Mouse (Mus musculus) limb, embryonic 11.5 days (tissue): ENCODE measurements at regions not wholly inside any gene's neighbourhood (a gene's known extent, or its start where the extent isn't known, plus 50 kb on each side); places are given as distances from the start of the nearest gene placed in this dataset.
A peak's percentile ranks its signal among the peaks of the same experiment; 100 is the strongest.

Experiments
- ATAC-seq: fragments of 200-750 bp; cut with Nextera tagmentation; 2 replicates; pipeline ENCODE4 v1.8.0; 2017; ENCODE audit warnings: low read depth; ENCODE audit not compliant: insufficient number of reproducible peaks, low FRiP score, low TSS enrichment
- DNase-seq: peaks from one replicate; pipeline ENCODE4 v3.0.0-alpha.2; 2015; ENCODE audit warnings: low spot score
- H3K27ac ChIP-seq: fragments of 300-500 bp; sonication (generic); replicated peaks from 2 replicates; pipeline ENCODE4 v1.5.1; 2014; ENCODE audit warnings: low read depth, mild to moderate bottlenecking, low read length
- H3K27me3 ChIP-seq: fragments of 300-500 bp; sonication (generic); 2 replicates; pipeline ENCODE4 v1.6.1; 2014; ENCODE audit warnings: mild to moderate bottlenecking, low read length, mixed read lengths; ENCODE audit not compliant: control insufficient read depth, insufficient read depth
- H3K36me3 ChIP-seq: fragments of 300-500 bp; sonication (generic); 2 replicates; pipeline ENCODE4 v1.6.1; 2014; ENCODE audit warnings: mild to moderate bottlenecking, low read length, moderate library complexity, mixed read lengths; ENCODE audit not compliant: control insufficient read depth, insufficient read depth
- H3K4me1 ChIP-seq: fragments of 300-500 bp; sonication (generic); 2 replicates; pipeline ENCODE4 v1.6.1; 2014; ENCODE audit warnings: low read length, mixed read lengths; ENCODE audit not compliant: control insufficient read depth, insufficient read depth
- H3K4me2 ChIP-seq: fragments of 300-500 bp; sonication (generic); 2 replicates; pipeline ENCODE4 v1.6.1; 2014; ENCODE audit warnings: low read depth, mild to moderate bottlenecking, moderate library complexity; ENCODE audit not compliant: severe bottlenecking
- H3K4me3 ChIP-seq: fragments of 300-500 bp; sonication (generic); 2 replicates; pipeline ENCODE4 v1.5.1; 2014; ENCODE audit warnings: low read depth, low read length
- H3K9ac ChIP-seq: fragments of 300-500 bp; sonication (generic); 2 replicates; pipeline ENCODE4 v1.6.1; 2014; ENCODE audit warnings: mild to moderate bottlenecking, low read length
- H3K9me3 ChIP-seq: fragments of 300-500 bp; sonication (generic); 2 replicates; pipeline ENCODE4 v1.6.1; 2016; ENCODE audit warnings: low read length; ENCODE audit not compliant: control insufficient read depth
- WGBS: fragments of 180-500 bp; shearing (Covaris S2); extraction: QIAGEN DNeasy Blood & Tissue Kit; methylation state at CpG from one replicate; pipeline ENCODE4 v1.1.7; 2014; 5-methylcytosine and 5-hydroxymethylcytosine counted together

DNA sequence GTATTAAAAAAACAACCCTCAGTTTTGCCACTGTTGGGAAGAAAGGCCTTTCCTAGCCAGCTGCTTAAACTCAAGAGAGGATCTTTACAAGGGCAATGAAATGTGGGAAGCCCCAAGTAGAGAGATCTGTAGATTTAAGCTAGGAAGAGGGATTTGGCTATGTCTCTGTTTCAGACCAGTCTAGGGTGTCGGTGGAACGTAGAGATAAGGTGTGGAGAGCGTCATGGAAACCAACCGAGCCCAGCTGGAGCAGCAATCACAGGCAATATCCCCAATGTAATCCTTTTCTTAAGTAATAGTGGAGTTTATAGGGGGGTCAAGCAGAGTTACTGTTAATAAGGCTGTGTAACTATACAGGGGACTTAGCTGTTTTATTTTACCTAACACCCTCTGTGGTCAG lies 204.6 kb upstream of the Mme start:
- no peaks in the 10 kb centered on the region for H3K4me1 ChIP-seq
- no peak overlapping the region for H3K27ac ChIP-seq
- H3K4me2 ChIP-seq, result no peak overlapping the region
- no peak overlapping the region for H3K9ac ChIP-seq
- WGBS, result 55% methylated on average over 4 of the region's 4 CpGs
- H3K9me3 ChIP-seq, result no peaks in the 10 kb centered on the region
- H3K36me3 ChIP-seq, result no peaks in the 10 kb centered on the region
- H3K27me3 ChIP-seq, result no peaks in the 10 kb centered on the region
- no peak for DNase-seq
- no peak overlapping the region for H3K4me3 ChIP-seq
- no peak for ATAC-seq

DNA sequence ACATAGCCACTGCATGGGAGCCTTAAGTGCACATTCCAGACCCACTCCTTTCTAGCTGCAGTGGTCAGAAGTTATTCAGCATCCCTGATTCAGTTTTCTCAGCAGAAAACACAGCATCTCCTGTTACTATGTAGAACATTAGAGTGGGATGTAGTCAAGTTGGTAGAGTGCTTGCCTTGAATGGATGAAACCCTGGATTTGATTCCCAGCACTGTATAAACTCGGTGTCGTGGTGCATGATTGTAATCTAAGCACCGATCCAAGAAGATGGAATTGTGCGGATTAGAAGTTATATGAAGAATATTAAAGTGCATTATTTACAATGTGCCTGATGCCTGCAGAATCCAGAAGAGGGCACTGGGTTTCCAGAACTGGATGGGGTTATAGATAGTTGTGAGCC lies 170.6 kb upstream of the Mme start:
- Histone ChIP-seq H3K36me3 (no peaks in the 10 kb centered on the region), H3K27ac (no peak overlapping the region), H3K9ac (no peak overlapping the region), H3K9me3 (no peaks in the 10 kb centered on the region), H3K4me3 (no peak overlapping the region), H3K27me3 (no peaks in the 10 kb centered on the region), H3K4me2 (no peak overlapping the region), H3K4me1 (no peaks in the 10 kb centered on the region)
- no peak for ATAC-seq
- WGBS, result 94% methylated on average over 4 of the region's 4 CpGs
- no peak for DNase-seq

DNA sequence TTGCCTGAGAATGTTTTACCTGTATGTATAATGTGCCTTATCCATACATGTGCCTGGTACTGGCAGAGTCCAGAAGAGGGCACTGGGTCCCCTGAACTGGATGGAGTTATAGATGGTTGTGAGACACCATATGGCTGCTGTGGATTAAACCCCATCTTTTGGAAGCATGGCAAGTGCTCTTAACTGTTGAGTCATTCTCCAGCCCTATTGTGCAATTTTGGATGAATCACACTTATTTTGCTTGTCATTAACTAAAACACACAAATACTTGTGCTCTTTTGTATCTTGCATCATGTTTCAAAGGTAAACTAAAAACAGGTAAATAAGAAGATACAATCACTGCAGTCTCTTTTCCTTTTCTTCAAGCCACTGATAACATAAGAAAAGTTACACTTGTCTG lies 168.3 kb upstream of the Mme start:
- DNase-seq, result no peak
- no peaks in the 10 kb centered on the region for H3K9me3 ChIP-seq
- H3K4me2 ChIP-seq, result no peak overlapping the region
- no peaks in the 10 kb centered on the region for H3K4me1 ChIP-seq
- H3K36me3 ChIP-seq, result no peaks in the 10 kb centered on the region
- ATAC-seq, result no peak
- no peaks in the 10 kb centered on the region for H3K27me3 ChIP-seq
- H3K9ac ChIP-seq, result no peak overlapping the region
- no peak overlapping the region for H3K4me3 ChIP-seq
- H3K27ac ChIP-seq, result no peak overlapping the region

DNA sequence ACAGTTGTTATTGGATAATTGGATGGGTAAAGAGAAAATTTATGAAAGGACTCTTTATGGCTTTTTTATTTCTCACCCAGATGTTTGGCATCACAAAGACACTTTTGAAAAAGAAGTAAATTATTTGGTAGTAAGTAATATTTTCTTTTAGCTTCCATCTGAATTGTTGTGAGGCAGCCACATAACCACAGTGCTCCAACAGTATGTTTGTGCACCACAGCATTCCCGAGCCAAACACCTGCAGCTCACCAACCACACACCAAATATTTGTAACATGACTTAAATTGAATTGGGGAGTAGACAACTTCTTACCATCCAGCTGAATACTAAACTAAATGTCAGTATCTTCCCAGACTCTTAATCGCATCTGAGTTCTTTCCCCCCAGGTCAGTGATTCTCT lies 163.2 kb upstream of the Mme start:
- no peak overlapping the region for H3K4me2 ChIP-seq
- no peak overlapping the region for H3K9ac ChIP-seq
- no peaks in the 10 kb centered on the region for H3K36me3 ChIP-seq
- no peaks in the 10 kb centered on the region for H3K9me3 ChIP-seq
- H3K27me3 ChIP-seq, result no peaks in the 10 kb centered on the region
- ATAC-seq, result no peak
- H3K4me3 ChIP-seq, result no peak overlapping the region
- no peak for DNase-seq
- H3K4me1 ChIP-seq, result no peaks in the 10 kb centered on the region
- 89% methylated on average over 2 of the region's 2 CpGs for WGBS
- H3K27ac ChIP-seq, result no peak overlapping the region

DNA sequence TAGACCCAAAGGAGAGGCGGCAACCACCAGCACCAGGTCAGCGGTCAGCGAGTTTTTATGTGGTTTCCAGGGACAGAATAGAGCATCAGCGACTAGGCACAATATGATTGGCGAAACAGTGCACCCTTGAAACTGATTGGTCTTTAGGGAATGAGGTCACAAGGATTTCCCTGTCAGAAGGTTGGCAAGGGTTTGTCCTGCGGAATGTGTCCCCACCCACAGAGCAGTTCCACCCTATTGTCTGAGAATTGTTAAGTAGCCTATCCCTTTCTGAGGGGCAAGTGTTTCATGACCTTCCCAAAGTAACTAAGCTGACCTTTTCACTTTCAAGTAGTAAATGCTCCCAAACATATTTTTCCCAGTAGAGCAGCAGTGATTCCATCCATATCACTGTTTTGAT lies 159.2 kb upstream of the Mme start:
- DNase-seq (no peak), ATAC-seq (no peak)
- no peak overlapping the region for H3K9ac ChIP-seq
- H3K36me3 ChIP-seq, result no peaks in the 10 kb centered on the region
- WGBS, result 93% methylated on average over 6 of the region's 6 CpGs
- no peak overlapping the region for H3K4me3 ChIP-seq
- H3K27ac ChIP-seq, result no peak overlapping the region
- no peaks in the 10 kb centered on the region for H3K9me3 ChIP-seq
- no peak overlapping the region for H3K4me2 ChIP-seq
- peaks cover 3% of the 10 kb centered on the region; the same call in 1 of the 2 replicates for H3K4me1 ChIP-seq
- no peaks in the 10 kb centered on the region for H3K27me3 ChIP-seq

DNA sequence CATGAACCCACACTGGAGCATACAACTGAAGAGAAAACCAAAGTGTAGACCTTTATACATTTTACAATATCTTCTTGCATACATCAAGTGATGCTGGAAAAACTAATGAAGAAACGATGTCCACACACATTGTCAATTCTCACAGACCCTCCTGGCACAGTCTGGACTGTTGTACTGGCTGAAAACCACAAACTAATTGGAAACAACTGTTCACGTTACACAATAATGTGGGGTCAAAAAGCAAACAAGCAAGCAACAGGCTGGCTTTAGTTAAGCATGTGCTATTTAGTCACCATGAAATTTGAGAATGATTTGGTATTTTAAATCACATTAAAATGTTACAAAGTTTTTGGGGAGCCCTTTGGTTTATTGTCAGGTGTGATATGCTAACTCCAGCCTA lies 155.9 kb upstream of the Mme start:
- Histone ChIP-seq H3K36me3 (no peaks in the 10 kb centered on the region), H3K4me3 (no peak overlapping the region), H3K4me2 (no peak overlapping the region), H3K27me3 (no peaks in the 10 kb centered on the region), H3K27ac (no peak overlapping the region), H3K9me3 (no peaks in the 10 kb centered on the region), H3K4me1 (peaks cover 3% of the 10 kb centered on the region; the same call in 1 of the 2 replicates), H3K9ac (no peak overlapping the region)
- ATAC-seq (peak; percentile 84), DNase-seq (no peak)
- WGBS, result 16% methylated on average over 2 of the region's 2 CpGs

DNA sequence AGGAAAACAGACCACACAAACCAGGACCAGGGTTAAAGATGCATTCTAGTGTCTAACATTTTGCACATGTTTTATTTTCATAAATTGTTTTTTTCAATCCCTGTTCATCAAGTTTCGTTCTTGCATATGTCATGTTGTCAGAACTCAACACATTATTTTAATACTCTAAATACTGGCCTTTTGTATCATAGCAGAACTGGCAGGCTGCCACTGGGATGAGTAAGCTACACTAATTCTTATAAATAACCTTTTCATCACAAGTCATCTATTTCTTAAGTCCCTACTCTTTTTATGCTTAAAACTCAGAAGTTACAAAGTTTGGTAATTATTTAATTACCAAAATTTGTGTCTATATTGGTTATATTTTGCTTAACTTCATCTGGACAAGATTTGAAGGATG lies 148.4 kb upstream of the Mme start:
- 88% methylated on average over 1 of the region's 1 CpGs for WGBS
- Histone ChIP-seq H3K36me3 (no peaks in the 10 kb centered on the region), H3K4me3 (no peak overlapping the region), H3K9me3 (no peaks in the 10 kb centered on the region), H3K4me1 (no peaks in the 10 kb centered on the region), H3K27ac (no peak overlapping the region), H3K9ac (no peak overlapping the region), H3K27me3 (no peaks in the 10 kb centered on the region), H3K4me2 (no peak overlapping the region)
- ATAC-seq (no peak), DNase-seq (no peak)

DNA sequence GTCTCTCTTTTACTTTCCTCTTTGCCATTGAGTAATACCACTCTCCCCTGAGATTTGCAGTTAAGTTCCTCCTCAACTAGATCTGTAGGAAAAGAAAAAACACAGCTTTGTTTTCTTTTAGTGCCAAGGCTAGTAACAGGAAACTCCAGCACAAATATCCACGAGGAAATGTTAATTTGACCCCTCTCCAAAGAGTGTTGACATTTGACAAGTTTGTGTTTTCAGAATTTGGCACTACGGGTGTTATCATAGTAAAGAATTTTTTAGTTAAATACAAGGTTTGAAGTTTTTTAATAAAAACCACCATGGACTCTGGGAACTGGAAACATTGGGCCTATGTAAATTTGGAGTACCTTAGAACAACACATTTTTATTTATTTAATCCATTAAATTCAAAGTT lies 126.1 kb upstream of the Mme start:
- no peak overlapping the region for H3K27ac ChIP-seq

DNA sequence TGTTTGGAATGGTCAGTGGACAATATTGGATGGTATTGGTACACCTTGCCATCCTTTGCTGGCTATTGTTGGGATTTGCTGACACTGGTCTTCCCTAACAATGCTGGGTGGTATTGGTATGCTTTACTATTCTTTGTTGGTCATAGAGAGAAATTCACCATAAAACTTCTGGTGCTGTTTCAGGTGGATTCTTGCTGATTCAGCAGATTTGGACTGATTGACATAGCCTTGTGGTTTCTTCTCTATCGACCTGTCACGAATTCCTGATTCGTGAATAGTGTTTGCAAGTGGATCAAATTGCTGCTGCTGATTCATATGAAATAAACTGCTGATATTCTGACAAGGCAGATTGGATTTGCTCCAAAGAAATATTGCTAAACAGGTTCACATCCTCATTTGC lies 109.5 kb upstream of the Mme start:
- ATAC-seq (no peak), DNase-seq (no peak)
- Histone ChIP-seq H3K4me3 (no peak overlapping the region), H3K4me1 (no peaks in the 10 kb centered on the region), H3K27ac (no peak overlapping the region), H3K9ac (no peak overlapping the region), H3K9me3 (no peaks in the 10 kb centered on the region), H3K4me2 (no peak overlapping the region), H3K27me3 (no peaks in the 10 kb centered on the region), H3K36me3 (no peaks in the 10 kb centered on the region)
- WGBS, result 88% methylated on average over 3 of the region's 3 CpGs

More for the DNA sequence above, 126.1 kb upstream of the Mme start:
- Histone ChIP-seq H3K27me3 (no peaks in the 10 kb centered on the region), H3K4me1 (no peaks in the 10 kb centered on the region), H3K36me3 (no peaks in the 10 kb centered on the region), H3K4me2 (no peak overlapping the region), H3K9me3 (no peaks in the 10 kb centered on the region), H3K9ac (no peak overlapping the region), H3K4me3 (no peak overlapping the region)
- 53% methylated on average over 2 of the region's 2 CpGs for WGBS
- DNase-seq, result no peak
- ATAC-seq, result no peak
